Mouse (Mus musculus) stomach, embryonic 14.5 days (tissue): Measurements from ENCODE around the gene Nfic. TPM values are rescaled to one million over a fixed set of nuclear protein-coding genes. Genes with fewer than 3 reads are reported as not detected.

Experiments used
- ATAC-seq: fragments of 200-750 bp; cut with Nextera tagmentation; 2 replicates; pipeline ENCODE4 v1.8.0; 2017; ENCODE audit warnings: low read depth, moderate TSS enrichment; ENCODE audit not compliant: insufficient number of reproducible peaks, insufficient read depth, low FRiP score
- H3K27ac ChIP-seq: fragments of 300-500 bp; sonication (generic); 2 replicates; pipeline ENCODE4 v1.5.1; 2014; ENCODE audit warnings: mild to moderate bottlenecking, low read length, moderate library complexity, mixed read lengths
- H3K27me3 ChIP-seq: fragments of 300-500 bp; sonication (generic); 2 replicates; pipeline ENCODE4 v1.6.1; 2014; ENCODE audit warnings: low read length, control low read depth, mixed read lengths; ENCODE audit not compliant: control insufficient read depth, insufficient read depth
- H3K36me3 ChIP-seq: fragments of 300-500 bp; sonication (generic); 2 replicates; pipeline ENCODE4 v1.6.1; 2014; ENCODE audit warnings: mild to moderate bottlenecking, control low read depth, low read length, moderate library complexity, mixed read lengths; ENCODE audit not compliant: control insufficient read depth, insufficient read depth
- H3K4me1 ChIP-seq: fragments of 300-500 bp; sonication (generic); 2 replicates; pipeline ENCODE4 v1.6.1; 2014; ENCODE audit warnings: low read length, control low read depth, mixed read lengths; ENCODE audit not compliant: control insufficient read depth, insufficient read depth
- H3K4me2 ChIP-seq: fragments of 300-500 bp; sonication (generic); replicated peaks from 2 replicates; pipeline ENCODE4 v1.6.1; 2014; ENCODE audit warnings: low read depth, low read length, control low read depth
- H3K4me3 ChIP-seq: fragments of 300-500 bp; sonication (generic); 2 replicates; pipeline ENCODE4 v1.5.1; 2014; ENCODE audit warnings: low read depth, low read length, control low read depth
- H3K9ac ChIP-seq: fragments of 300-500 bp; sonication (generic); replicated peaks from 2 replicates; pipeline ENCODE4 v1.6.1; 2014; ENCODE audit warnings: low read depth, mild to moderate bottlenecking, control low read depth, low read length, moderate library complexity, mixed read lengths
- H3K9me3 ChIP-seq: fragments of 300-500 bp; sonication (generic); 2 replicates; pipeline ENCODE4 v1.6.1; 2016; ENCODE audit warnings: low read depth, low read length, control low read depth; ENCODE audit not compliant: control insufficient read depth
- WGBS: fragments of 180-500 bp; shearing (Covaris S2); extraction: QIAGEN DNeasy Blood & Tissue Kit; methylation state at CpG from one replicate; pipeline ENCODE4 v1.1.7; 2014; 5-methylcytosine and 5-hydroxymethylcytosine counted together
- polyA plus RNA-seq: library from polyadenylated mRNA; unstranded; fragments of >200 nt; fragmentation: Nextera tagmentation; extraction: Ambion mirVana; gene quantifications from 2 replicates; pipeline ENCODE4 v1.2.1, GENCODE M21; 2014

The Nfic gene
- polyA plus RNA-seq, 1 experiment from 2014 or later = 80.1 TPM

- peaks cover 39% of the 10 kb centered on the region for H3K4me1 ChIP-seq
- peaks cover 8% of the 10 kb centered on the region; the same call in 1 of the 2 replicates for H3K36me3 ChIP-seq
- WGBS = 84% methylated on average over 3 of the region's 3 CpGs
- no peak overlapping the region for H3K9ac ChIP-seq
- no peaks in the 10 kb centered on the region for H3K9me3 ChIP-seq
- H3K4me3 ChIP-seq = no peak overlapping the region
- no peak overlapping the region for H3K4me2 ChIP-seq
- H3K27me3 ChIP-seq = no peaks in the 10 kb centered on the region
- ATAC-seq = no peak
- H3K27ac ChIP-seq = no peak overlapping the region
These were observed 32.7 kb downstream of the Nfic start for GRCm38 (mm10) chr10:81422661-81423217.

DNA sequence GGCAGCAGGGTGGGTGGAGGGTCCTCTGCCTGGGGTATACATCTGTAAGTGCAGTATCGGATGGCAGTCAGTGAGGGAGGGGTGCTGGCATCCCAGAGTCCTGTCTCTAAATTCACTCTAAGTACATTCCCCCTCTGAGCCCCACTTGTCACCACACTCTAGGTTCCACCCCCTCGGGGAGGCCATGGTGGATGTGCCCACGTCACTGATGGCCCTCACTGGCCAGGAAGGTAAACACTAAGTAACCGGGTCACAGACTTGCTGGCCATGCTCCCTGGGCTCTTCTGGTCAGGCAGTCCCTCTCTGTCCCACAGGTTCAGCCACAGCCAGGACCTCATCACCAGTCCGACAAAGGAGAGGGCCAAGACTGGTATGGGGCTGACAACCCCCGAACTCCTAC lies 33.2 kb downstream of the Nfic start:
- WGBS = 72% methylated on average over 6 of the region's 6 CpGs

DNA sequence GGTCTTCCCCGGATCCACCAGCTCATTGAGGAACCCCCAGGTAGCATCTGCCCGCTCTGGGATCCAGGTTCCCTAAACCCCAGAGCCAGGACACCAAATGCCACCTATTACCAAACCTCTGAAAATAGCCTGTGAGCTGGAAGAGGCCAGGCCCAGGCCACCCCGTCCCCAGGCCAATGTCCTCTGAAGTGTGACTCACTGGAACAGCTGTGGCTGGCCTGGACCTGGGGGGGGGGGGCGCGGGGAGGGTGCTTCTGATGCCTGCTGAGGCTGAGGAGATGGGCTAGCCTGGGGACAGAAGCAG lies 33.7 kb downstream of the Nfic start:
- H3K4me1 ChIP-seq = peaks cover 48% of the 10 kb centered on the region
- 84% methylated on average over 5 of the region's 5 CpGs for WGBS
- peaks cover 8% of the 10 kb centered on the region; the same call in 1 of the 2 replicates for H3K36me3 ChIP-seq
- H3K4me2 ChIP-seq = no peak overlapping the region
- H3K27me3 ChIP-seq = no peaks in the 10 kb centered on the region
- H3K9me3 ChIP-seq = no peaks in the 10 kb centered on the region
- ATAC-seq = no peak
- H3K9ac ChIP-seq = no peak overlapping the region
- H3K4me3 ChIP-seq = no peak overlapping the region
- H3K27ac ChIP-seq = no peak overlapping the region

More for the DNA sequence above, 33.2 kb downstream of the Nfic start:
- Histone ChIP-seq H3K27ac (no peak overlapping the region), H3K4me3 (no peak overlapping the region), H3K9me3 (no peaks in the 10 kb centered on the region), H3K9ac (no peak overlapping the region), H3K27me3 (no peaks in the 10 kb centered on the region), H3K36me3 (peaks cover 8% of the 10 kb centered on the region; the same call in 1 of the 2 replicates), H3K4me2 (no peak overlapping the region), H3K4me1 (peaks cover 44% of the 10 kb centered on the region)
- ATAC-seq = no peak

DNA sequence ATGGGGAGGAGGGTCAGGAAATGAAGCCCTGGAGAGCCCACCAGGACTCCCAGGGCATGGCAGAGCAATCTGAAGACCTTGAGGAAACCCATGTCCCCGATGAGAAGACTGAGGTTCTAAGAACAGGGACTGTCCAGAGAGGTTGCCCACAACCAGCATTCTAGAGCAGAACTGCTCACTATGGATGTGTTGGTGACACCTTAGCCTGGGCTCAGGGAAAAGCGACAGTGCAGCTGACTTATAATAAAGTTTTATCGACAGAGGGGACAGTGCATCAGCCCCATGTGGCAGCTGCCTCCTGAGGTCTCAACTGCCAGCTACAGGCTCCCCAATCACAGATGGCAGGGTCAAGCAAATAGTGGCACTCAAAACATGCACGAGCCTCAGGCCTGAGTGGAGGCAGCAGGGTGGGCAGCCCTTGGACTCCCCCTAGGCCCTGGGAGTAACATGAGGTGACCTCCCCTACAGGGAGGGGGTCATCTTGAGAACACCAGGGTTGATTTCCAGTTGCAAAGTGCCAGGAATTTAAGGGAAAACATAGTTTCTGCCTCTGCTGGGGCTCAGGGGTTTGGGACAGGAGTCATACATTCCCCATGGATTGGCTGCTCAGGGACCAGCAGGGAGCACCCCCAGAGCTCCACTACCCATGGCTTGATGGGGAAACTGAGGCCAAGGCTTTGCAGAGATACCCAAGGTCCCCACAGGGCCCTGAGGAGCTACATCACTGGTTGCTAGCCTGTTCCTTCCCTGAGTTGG lies 34.2 kb downstream of the Nfic start:
- H3K27ac ChIP-seq = no peak overlapping the region
- no peaks in the 10 kb centered on the region for H3K9me3 ChIP-seq
- no peak overlapping the region for H3K4me2 ChIP-seq
- 74% methylated on average over 4 of the region's 4 CpGs for WGBS
- H3K4me1 ChIP-seq = peaks cover 48% of the 10 kb centered on the region
- no peak overlapping the region for H3K9ac ChIP-seq
- H3K36me3 ChIP-seq = peaks cover 8% of the 10 kb centered on the region; the same call in 1 of the 2 replicates
- ATAC-seq = no peak
- H3K27me3 ChIP-seq = no peaks in the 10 kb centered on the region
- no peak overlapping the region for H3K4me3 ChIP-seq

DNA sequence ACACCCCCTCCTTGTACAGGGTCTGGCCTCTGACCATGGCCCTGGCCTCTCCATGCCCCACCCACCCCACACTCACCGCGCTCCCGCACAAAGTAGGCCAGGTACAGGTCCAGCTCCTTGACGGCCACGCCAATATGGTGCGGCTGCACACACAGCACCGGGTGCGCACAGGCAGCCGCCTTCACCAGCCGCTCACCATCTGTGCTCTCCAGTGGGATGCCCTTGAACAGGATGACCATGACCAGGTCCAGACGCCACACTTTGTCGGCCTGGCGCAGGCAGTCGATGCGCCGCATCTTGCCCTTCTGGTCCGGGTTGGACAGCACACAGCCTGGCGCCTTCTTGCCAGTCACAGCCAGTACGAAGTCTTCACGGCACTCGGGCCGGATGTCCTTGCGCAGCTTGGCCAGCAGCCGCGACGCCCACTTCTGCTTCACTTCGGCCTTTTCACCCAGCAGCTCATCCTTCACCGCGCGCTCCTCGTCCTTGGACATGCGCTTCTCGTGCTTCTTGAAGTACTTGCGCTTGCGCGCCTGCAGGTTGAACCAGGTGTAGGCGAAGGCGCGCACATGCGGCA lies 35.2 kb downstream of the Nfic start:
- no peaks in the 10 kb centered on the region for H3K9me3 ChIP-seq
- 85% methylated on average over 40 of the region's 40 CpGs for WGBS
- no peaks in the 10 kb centered on the region for H3K27me3 ChIP-seq
- no peak overlapping the region for H3K9ac ChIP-seq
- no peak overlapping the region for H3K4me3 ChIP-seq
- H3K4me1 ChIP-seq = peaks cover 45% of the 10 kb centered on the region
- H3K36me3 ChIP-seq = peaks cover 8% of the 10 kb centered on the region; the same call in 1 of the 2 replicates
- H3K27ac ChIP-seq = no peak overlapping the region
- no peak overlapping the region for H3K4me2 ChIP-seq
- no peak for ATAC-seq

GRCm38 (mm10) chr10:81419111-81419928 lies 36.1 kb downstream of the Nfic start:
- Histone ChIP-seq H3K9me3 (no peaks in the 10 kb centered on the region), H3K4me3 (no peak overlapping the region), H3K4me1 (peaks cover 45% of the 10 kb centered on the region), H3K27ac (no peak overlapping the region), H3K27me3 (no peaks in the 10 kb centered on the region), H3K4me2 (no peak overlapping the region), H3K9ac (no peak overlapping the region), H3K36me3 (peaks cover 8% of the 10 kb centered on the region; the same call in 1 of the 2 replicates)
- ATAC-seq = no peak
- 92% methylated on average over 10 of the region's 10 CpGs for WGBS

DNA sequence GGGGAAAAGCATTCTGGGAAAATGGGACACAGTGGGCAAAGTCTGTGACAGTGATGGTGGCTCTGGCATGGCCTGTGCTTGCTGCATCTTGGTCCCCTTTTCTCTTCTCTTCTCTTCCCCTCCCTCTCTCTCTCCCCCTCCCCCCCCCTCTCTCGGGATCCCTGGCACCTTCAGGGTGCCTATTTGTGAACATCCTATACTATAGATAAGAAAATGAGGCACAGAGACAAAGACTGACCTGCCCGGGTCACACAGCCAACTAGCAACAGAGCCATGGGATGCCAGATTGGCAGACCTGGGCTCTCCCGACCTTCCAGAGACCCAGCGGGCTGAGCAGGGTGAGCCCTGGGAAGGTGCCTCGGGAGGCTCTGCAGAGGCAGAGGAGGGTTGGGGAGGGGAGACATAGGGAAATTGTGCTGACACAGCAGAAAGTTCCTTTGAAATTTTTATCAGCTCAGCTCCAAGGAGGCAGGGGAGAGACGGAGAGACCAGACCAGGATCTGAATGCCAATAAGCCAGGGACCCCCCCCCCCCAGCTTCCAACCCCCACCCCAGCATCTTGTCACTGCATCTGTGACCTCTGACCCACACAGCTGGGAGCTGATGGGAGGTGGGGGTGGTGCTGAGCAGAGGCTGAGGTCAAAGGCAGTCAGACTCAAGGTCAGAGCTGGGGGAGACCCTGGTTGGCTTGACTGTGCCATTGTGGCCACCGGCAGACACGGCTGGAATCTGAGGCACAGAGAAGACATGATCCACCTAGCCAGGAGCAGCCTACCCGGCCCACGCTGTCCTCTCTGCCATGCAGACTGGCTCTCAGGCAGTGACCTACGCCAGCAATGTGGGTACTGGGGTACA lies 37.0 kb downstream of the Nfic start:
- Histone ChIP-seq H3K27ac (no peak overlapping the region), H3K27me3 (no peaks in the 10 kb centered on the region), H3K4me1 (peaks cover 47% of the 10 kb centered on the region), H3K9me3 (no peaks in the 10 kb centered on the region), H3K36me3 (peaks cover 8% of the 10 kb centered on the region; the same call in 1 of the 2 replicates), H3K4me2 (no peak overlapping the region), H3K4me3 (no peak overlapping the region), H3K9ac (no peak overlapping the region)
- ATAC-seq = no peak
- 50% methylated on average over 11 of the region's 11 CpGs for WGBS
